Mouse (Mus musculus) c-Kit-positive CD71-negative TER-119-negative erythroid progenitor cells, embryonic 14.5 days (primary cell): Measurements from ENCODE around the gene Nupl1.

Source experiments
- DNase-seq: peaks from one replicate; pipeline ENCODE4 v3.0.0-alpha.2; 2013; ENCODE audit warnings: low read depth

Nupl1 gene

GRCm38 (mm10) chr14:60238551-60238950 is 12.7 kb downstream of the Nupl1 start:
- no peak for DNase-seq

DNA sequence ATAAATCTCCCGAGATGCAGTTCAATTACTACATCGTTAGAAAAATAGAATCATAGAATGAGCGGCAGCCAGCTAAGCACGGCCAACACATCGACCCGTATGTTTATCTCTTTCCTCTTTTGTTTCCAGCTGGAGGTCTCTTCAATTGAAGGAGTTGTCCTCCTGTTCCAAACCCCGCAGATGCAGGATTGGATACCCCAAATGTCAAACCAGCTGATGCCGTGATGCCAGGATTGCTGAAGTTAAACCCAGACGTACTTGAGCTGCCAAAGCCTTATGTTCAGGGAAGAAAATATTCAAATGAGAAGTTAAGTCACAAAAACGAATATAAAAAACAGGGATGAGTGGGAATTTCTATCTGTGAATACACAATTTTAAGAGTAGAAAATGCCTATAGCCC is 31.3 kb downstream of the Nupl1 start:
- no peak for DNase-seq

DNA sequence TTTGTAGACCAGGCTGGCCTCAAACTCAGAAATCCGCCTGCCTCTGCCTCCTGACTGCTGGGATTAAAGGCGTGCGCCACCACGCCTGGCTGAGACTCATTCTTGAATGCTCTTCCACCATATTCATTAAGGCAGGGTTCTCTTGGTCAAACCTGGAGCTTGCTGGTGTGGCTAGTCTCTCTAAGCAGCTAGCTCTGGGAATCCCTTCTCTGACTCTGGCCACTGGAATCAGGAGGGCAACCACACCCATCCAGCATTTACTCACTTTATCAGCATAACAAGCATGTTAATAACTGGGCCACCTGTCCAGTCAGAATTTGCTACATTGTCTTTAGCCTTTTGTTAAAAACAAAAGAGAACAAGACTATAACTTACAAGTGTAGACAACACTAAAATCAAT is 33.6 kb downstream of the Nupl1 start:
- DNase-seq = no peak

DNA sequence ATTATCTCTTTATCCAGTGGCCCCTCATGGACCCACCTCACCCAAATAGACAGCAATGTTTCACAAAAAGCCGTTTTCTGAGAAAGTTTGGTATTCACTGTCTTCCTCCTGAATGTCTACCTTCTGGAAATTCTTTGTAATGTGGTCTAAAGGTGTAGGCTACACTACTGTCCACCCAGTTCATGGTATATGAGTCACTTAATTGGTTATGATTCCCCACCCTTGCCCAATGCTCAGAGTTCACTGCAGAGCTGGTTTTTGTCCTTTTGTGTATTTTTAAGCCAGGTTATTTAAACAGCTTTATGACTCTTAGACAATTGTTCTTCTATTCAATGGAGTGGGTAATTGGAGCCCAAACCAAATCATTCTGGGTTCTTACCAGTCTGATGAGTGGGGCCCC is 35.1 kb downstream of the Nupl1 start:
- no peak for DNase-seq

GRCm38 (mm10) chr14:60215000-60215399 is 36.2 kb downstream of the Nupl1 start:
- no peak for DNase-seq

DNA sequence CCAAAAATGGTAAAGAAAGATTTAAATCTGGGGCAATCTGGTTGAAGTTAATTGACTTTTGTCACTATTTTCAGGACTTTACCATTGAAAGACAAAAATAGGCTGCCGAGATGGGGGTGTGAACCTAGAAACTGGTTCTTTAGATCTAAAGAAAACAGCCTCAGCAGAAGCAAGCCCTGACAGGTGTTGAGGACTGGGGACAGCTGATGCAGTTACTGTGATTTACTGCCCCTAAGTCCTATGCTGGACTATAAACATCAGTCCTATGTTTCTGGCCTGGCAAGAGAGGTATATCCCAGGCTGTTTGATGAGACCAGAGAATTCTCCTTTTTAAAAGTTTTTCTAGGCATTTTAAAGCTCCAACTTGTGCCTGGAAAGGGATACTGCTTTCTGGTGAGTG is 37.2 kb downstream of the Nupl1 start:
- no peak for DNase-seq

DNA sequence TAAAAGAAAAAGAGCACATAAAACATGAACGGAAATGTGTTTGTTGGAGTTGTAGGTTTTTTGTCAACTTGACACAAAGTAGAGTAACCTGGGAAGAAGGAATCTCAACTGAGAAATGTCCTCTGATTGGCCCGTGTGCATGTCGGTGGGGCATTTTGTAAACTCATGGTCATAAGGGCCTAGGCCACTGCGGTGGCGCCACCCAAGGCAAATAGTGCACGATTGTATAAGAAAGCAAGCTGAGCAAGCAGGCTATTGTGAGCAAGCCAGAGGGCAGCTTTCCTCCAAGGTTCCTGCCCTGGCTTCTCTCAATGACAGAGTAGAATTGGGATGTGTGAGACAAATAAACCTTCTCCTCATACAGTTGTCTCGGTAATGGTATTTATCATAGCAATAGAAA is 42.1 kb downstream of the Nupl1 start:
- DNase-seq = no peak

DNA sequence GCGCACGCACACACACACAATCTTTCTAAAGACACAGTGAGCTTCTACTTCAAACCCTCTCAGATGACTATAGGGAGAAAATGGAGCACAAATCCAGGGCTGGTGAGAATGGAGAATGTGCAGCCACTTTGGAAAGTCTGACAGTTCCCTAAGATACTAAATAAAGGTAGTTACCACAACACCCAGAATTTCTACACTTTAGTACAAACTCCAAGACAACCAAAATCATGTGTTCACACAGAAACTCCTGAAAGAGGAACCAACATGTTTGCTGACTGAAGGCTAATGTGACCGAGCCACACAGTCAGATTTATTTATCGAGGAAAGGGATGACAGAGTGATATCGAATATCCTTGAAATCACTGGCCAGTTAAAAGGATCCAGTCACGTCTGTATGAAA is 46.2 kb downstream of the Nupl1 start:
- DNase-seq = no peak

DNA sequence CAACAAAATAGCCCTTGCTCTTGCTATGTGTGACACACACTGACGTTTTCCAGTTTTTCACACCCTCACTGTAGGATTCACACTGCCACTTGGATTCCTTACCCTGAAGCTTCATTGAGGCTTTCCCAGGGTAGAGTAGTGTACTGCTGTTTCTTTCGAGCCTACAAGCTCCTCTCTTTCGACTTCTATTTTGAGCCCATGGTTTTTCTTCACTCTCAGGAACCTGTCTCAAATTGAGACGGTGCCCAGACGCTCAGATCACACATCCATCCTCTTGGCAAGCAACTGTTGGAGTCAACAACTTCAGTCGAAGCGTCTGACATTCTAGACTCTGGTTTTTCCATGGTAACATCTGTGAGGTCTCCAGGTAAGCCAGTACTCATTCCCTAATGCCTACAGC is 54.3 kb downstream of the Nupl1 start, which contains the start of gene Atp8a2:
Gene Atp8a2, minus strand, starts transcription at position 296 of the 400 bp plus-strand sequence.
- DNase-seq = no peak

- DNase-seq = no peak
Measured at GRCm38 (mm10) chr14:60195999-60196398, 55.2 kb downstream of the Nupl1 start.

DNA sequence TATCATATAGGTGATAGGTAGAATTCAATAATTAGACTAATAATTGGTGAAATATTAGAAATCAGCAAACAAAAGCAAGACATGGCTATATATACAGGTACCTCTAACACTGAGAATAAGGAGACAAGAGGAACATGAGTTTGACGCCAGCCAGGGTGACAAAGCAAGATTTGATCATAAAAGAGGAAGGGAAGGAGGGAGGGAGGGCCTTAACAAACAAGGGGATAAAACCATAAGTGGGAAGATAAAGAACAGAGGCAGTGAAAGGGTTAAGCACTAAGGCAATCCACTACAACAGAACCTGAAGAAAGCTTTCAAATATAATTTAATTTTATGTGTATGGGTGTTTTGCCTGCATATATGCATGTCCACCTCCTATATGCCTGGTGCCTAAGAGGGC is 56.6 kb downstream of the Nupl1 start:
- no peak for DNase-seq

DNA sequence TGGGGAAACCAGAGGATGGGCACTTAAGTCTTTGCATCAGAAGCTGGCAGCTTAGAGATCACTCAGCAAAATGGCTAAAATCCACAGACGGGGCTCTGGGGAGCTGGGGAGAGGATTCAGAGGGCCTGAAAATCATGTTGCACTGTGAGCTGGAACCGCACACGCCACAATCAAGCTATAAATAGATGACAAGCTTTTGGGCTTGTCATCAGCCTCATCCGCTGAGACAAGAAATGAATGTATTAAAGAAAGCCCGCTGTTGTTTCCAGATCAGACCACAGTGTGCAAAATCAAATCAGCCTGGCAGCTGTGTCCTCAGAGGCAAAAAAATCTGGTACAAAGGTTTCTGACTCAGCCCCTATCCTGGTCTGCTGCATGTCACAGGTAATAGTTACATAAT is 61.5 kb downstream of the Nupl1 start:
- DNase-seq = no peak

DNA sequence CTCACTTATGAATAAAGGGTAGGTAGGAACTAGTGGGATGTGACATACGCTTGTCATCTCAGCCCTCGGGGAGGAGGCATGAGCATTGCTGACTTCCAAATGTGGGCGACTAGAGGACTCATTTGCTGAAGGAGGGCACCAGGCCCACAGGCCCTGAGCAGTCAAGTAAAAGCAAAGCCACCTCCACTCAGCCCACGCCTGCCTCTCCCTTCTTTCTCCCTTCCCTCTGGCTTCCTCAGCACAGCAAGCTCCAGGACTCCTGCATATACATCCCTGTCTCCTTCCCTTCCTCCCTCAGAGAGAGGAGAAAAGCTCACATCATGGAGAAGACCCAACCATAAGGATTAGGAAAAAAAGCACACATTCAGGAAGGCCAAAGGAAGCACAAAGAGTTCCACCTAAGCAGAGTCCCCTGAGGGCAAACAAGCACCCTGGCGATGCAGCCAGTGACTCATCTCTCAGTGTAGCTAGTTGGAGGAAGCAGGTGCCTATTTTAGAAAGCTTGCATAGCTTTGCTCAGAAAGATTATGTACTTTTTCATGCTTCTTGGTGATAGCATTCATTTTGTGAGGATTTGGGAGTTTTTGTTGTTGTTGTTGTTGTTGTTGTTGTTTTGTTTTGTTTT is 62.9 kb downstream of the Nupl1 start:
- DNase-seq = no peak

DNA sequence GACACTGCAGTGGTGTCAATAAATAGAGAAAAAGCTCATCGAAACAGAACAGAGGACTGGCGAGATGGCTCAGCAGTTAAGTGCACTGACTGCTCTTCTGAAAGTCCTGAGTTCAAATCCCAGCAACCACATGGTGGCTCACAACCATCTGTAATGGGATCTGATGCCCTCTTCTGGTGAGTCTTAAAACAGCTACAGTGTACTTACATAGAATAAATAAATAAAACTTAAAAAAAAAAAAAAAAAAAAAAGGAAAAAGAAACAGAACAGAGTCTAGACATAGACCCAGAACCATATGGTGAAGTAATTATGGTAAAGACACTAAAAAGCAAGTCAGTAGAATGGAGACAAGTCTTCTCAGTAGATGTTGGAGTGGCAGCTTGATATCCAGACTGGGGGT is 69.9 kb downstream of the Nupl1 start:
- DNase-seq = no peak

GRCm38 (mm10) chr14:60178571-60178955 is 72.7 kb downstream of the Nupl1 start:
- DNase-seq = no peak

DNA sequence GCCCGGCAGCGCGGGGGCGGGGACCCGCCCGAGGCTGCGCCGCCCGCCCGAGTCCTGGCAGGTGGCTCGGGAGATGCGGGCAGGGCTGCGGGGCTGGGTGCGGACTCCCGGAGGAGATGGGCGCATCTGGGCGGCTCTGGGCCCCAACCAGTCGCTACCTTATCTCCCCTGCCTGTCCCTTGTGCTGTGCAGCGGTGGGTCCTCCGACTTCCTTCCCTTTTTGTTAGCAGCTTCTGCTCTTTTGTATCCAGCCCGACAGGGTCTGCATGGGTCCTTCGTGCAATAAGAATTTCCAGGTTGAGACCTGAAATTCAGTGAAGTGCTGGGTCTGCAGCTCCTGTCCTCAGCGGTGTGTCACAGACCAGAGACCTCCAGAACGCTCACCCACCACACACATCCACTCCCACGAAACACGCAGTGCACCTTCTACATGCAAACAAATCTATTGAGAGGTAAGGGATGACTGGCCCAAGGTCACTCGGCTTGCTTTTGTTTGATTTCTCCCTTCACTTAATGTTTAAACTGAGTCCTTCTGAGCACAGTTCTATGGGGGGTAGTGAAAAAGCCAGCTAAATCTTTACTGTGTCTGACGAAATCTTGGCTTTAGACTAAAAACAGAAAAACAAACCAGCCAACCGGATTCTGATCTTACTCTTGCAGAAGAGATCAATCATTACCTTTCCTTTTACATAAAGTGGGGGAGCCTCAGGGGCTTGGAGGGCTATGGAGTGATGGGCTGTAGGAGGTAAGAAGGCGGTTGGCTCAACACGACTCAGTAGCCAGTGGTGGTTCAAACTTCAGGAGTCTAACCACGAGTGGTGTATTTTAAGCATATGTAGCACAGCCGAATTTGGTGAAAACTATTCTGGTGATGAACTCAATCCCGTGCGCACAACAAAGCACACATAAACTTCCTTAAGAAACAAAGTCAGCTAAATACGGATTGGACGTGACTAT is 73.3 kb downstream of the Nupl1 start:
- DNase-seq = no peak

DNA sequence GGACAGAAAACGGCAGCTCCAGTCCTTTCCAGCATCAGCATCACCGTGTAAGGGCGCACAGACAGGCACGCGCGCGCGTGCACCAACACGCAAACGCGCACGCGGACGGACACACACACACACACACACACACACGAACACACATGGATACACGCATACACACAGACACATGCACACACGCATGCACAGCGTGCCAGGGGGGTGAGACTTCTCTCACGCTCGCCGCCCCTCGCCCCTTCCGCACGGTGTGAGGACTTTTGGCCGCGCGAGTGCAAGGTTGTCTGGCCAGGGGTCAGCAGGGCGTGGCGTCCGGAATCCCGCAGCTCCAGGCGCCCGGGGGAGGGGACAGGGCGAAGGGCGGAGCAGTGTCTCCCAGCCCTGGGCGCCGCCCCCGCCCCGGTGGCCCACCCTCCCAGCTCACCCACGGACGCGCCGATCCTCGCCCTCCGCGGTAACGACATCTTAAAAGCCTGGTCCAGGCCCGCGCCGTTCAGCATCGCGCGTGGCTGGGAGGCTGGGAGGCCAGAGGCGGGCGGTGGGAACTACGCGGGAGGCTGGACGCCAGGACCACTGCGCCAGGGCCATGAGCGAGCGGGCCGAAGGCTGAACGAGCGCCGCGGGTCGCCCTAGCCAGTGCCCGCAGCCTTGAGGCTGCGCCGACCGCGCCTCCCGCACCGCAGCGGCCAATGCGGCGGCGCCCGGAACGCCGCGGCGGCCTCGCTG is 74.2 kb downstream of the Nupl1 start:
- no peak for DNase-seq

- no peak for DNase-seq
Measured at GRCm38 (mm10) chr14:60176469-60176890, 74.8 kb downstream of the Nupl1 start.

DNA sequence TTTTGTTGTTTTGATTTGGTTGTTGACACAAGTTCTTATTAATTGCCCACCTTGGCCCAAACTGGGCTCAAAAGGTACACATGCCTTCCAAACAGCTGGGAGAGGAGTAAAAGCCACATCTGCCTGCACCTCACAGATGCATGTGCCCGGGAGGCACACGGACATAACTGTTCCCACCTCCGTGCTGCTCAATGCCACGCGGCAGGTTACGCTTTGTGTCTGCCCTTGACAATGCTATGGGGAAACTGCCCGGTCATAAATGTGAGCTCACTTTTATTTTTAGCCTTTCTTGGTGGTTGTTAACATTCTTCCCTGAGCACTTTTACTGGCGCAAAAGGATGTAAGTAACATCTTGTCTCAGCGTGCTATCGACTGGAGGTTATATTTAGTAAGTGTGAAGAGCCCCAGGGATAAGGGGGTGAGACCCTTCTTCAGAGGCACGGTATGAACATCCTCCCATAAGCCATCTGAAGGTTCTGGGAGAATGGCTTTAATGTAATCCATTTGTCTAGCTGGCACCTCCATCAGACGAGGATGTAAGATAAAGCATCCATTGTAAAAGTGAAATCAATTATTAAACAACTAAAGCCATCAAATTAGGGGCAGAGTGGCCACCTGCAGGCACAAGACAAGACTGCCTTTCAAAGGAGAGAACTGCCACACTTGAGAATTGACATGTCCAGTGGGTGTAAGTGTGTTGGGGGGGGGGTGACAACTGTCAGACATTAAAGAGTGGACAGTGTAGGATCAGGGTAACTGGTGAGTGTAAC is 78.8 kb downstream of the Nupl1 start:
- DNase-seq = no peak

- DNase-seq = no peak
Measured at GRCm38 (mm10) chr14:60170845-60171610, 80.2 kb downstream of the Nupl1 start.

GRCm38 (mm10) chr14:60163367-60163766 is 87.9 kb downstream of the Nupl1 start:
- DNase-seq = no peak
